Mouse (Mus musculus) c-Kit-positive CD71-negative TER-119-negative erythroid progenitor cells, embryonic 14.5 days (primary cell): ENCODE data around the gene Lad1.
A peak's percentile ranks its signal among the peaks of the same experiment; 100 is the strongest.

ENCODE experiments used
- DNase-seq: peaks from one replicate; pipeline ENCODE4 v3.0.0-alpha.2; 2013; ENCODE audit warnings: low read depth

Gene Lad1

GRCm38 (mm10) chr1:135818481-135819086 lies at the start of gene Lad1:
Gene Lad1 (plus strand): TSS chr1:135818598.
- no peak for DNase-seq

GRCm38 (mm10) chr1:135770237-135770636 lies 48.2 kb upstream of the Lad1 start:
- DNase-seq, result no peak

DNA sequence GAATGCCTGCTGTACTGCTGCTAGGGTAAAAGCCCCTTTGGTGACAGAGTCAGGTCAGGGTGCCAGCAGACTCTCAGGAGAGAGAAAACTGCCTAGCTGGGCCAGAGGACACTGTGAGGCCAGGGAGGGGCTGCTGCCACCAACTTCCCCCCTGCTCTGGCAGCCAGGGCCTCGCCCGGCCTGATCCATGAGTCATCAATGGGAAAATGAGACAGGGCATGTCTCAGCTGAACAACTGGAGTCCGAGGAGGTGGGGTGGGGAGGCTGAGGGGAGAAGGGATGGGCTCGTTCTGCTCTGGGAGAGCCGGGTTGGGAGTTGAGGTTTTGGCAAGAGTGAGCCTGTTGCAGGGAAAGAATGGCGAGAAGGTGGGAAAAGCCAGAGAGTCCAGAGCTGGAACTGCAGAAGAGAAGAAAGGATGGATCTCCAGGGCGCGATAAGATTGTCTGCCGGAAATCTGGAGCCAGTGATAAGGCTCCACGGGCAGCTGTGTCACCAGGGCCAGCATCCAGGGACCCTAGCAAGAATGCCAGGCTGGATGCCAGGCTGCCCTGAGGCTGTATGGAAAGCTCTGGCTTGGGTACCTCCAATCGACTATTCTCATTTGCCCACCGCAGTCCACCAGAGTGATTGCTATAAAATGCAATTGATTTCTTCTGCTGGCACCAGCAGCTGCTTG lies 47.4 kb upstream of the Lad1 start:
- DNase-seq, result no peak

- DNase-seq, result no peak
These were observed 46.8 kb upstream of the Lad1 start for GRCm38 (mm10) chr1:135771573-135771970.

GRCm38 (mm10) chr1:135776596-135776995 lies 41.8 kb upstream of the Lad1 start:
- no peak for DNase-seq

DNA sequence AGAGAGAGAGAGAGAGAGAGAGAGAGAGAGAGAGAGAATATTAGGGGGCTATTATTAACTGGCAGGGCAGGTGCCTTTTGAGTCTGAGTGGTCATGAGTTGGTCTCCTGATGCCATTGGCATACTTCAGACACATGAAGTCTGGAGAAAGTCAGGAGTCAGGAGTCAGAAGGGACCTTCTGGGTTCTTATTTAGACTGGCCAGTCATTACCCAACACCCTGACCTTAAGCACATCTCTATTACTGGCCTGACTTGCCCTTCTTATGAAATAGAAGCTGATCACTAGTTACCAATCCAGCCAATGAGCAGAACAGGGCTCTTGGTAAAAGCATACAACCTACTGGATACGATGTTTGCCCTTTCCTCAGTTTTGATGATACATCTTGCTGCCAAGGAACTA lies 41.4 kb upstream of the Lad1 start:
- no peak for DNase-seq

GRCm38 (mm10) chr1:135778780-135779535 lies 39.4 kb upstream of the Lad1 start, which contains the start of gene Tnni1:
Gene Tnni1 (plus strand): TSS chr1:135779434.
- no peak for DNase-seq

GRCm38 (mm10) chr1:135780649-135781048 lies 37.7 kb upstream of the Lad1 start:
- no peak for DNase-seq

DNA sequence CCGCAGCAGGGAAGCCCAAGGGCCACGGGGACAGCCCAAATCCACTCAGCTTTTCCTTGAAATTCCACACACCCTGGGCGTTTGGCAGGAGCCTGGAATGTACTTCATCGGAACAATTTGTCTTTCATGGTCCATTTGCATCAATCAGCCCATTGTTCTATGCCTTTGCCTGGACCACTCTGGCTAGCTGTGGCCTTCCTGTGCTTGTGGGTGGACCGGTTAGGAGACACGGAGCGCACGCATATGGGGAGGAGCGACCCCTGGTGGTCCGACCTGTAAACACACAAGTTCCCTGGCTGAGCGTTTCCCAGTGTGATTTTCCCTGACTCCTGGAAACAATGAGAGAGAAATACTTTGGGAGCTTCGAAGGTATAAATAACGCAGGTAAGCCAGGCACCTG lies 37.2 kb upstream of the Lad1 start:
- DNase-seq, result no peak

DNA sequence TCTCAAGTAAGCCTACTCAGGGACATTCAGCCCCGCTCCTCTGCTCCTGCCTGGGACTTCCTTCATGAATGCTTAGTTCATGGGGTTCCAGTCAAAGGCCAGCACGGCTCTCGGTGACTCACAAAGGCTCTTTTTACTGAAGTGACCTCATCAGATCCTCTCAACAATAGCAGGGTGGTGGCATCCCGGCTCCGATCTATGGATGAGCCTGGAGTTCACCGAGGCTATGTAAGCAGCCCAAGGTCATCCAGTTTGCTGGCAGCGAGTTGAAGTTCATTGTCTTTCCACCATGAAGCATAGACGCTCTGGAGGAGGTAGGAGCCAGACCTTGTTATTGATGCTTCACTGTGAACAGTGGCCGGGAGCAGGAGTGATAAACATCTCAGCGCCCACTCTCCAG lies 35.6 kb upstream of the Lad1 start:
- no peak for DNase-seq

- peak; percentile 81 for DNase-seq
These were observed 30.6 kb upstream of the Lad1 start for GRCm38 (mm10) chr1:135787799-135788198.

- no peak for DNase-seq
These were observed 29.7 kb upstream of the Lad1 start for GRCm38 (mm10) chr1:135788708-135789107.

DNA sequence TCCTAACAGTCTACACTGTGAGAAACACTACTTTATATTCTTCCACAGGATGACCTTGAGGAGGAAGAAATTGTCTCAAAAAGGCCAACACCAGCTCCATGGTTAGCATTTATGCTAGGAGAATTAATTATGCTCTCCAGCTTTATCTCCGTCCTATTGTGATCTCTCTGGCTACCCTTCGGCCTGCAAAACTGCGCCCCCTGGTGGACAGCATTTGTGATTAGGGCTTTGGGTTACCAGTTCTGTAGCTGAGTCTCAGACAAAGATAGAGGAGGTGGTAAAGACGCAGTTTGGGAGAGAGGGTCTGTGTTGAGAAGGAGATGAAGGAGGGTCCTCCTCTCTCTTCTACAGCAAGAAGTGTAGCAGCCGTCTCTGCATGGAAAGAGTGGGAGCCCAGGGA lies 28.6 kb upstream of the Lad1 start:
- DNase-seq, result peak; percentile 63

DNA sequence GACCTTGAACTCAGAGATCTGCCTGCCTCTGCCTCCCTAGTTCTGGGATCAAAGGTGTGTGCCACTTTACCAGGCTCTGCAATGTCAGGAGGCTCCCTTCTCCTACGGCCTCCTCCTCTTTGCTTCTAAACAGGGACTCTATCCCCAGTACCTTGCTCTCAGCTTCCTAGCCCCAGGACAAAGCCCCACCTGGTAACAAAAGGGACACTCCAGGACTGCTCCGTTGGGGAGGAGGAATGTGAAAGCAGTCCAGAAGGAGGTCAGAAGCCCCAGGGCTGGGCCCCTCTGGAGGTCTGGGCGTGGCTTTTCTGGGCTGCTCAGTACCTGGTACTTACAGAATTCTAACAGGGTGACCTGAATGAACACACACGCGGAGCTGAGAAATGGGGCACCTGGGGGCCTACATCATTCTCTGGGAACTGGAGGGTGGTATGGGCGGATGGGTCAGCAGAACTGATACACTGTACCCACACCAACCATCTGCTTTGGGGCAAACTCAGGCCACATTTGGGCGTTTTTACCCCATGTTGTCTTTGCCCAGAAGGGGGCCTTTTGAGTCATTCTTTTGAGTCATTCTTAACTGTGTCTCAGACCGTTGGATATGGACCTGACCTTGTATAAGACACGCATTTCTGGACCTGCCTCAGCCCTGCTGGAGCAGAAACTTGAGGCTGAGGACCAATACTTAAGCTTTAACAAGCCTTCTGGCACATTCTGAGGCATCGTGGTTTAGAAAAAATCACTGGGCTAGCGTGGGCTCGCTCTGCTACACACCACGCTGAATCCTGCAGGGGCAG lies 26.1 kb upstream of the Lad1 start:
- DNase-seq, result no peak

DNA sequence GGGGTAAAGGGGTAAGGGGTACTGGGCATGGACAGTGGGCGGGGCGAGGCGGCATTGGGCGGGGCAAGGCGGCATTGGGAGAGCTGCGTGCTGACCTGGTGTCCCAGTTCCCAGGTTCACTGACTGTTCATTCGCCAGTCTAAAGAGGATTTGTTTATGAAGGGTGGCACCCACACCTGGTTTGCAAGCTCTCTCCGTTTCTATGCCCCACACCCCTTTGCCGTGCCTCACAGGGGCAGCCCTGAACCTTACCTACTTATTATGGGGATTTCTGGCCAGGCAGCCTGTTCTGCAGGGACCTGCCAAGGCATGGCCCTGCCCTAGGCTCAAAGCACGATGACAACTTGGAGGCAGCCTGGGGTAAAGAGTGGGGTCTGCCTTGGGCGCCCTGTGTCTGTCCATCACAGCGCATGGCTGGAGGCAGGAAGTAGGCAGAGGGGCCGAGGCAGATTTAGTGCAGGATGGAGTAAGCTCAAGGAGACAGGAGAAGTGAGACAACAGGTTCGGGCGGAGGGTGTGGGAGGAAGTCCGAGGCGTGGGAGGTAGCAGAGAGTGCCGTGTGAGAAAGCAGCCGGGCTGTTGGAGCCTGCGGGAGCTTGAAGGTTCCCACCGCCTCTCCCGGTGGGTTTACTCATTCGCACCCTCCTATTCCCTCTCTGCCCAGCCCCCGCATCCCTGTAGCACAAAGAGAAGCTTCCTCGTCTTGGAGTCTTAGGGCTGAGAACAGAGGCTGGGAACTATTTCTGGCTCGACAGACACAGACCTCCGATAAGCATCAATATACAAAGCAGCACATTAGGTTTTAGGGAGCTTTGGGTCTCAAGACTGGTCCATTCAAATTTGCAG lies 24.8 kb upstream of the Lad1 start:
- no peak for DNase-seq

- no peak for DNase-seq
These were observed 23.9 kb upstream of the Lad1 start for GRCm38 (mm10) chr1:135794216-135795134.

GRCm38 (mm10) chr1:135798492-135798891 lies 19.9 kb upstream of the Lad1 start:
- no peak for DNase-seq

GRCm38 (mm10) chr1:135799109-135799627 lies 19.2 kb upstream of the Lad1 start:
- DNase-seq, result no peak

DNA sequence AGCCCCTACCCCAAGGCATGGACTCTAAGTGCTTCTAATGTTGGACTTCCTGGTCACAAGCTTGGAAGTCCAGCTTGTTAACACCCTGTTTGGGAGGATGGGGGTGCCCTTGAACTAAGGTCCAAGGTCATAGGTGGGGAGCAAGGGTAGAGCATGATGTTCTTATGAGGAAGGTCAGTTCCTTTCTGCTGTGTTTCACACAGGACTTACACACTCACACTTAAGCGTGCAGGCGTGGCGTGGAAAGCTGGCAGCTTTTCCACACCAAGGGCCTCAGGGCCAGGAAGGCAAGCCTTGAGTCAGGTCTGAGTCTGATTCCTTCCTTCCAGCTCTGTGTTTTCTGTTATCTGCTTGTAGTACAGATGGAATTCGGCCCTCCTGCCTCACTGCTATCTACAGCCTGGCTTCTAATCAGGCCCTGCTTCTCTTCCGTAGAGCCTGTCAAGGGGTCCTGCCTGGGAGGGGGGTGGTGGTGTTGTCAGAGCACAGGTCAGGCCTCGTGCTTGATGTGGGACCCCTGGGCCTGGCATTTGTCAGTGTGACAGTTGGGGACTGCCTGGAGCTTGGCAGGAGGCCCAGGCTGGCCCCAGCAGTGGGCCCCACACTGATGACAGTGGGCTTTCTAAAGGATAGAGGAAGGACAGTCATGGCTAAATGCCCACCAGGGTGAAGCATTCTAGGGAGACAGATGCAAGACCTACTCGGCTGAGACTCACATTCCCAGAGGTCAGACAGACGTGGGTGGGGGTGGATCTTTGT lies 18.0 kb upstream of the Lad1 start:
- no peak for DNase-seq
